Mouse (Mus musculus): ENCODE results near the gene Slco3a1.

GRCm38 (mm10) chr7:74367350-74367749 lies 187.2 kb downstream of the Slco3a1 start:
- TF ChIP-seq CTCF (conservative IDR thresholded peaks at IDR 0.05; ENCODE audit: low read length) (peak; percentile 24; the same call in 1 of the 2 replicates), POU5F1 (IDR thresholded peaks at IDR 0.05; ENCODE audit: borderline replicate concordance, low read length) (no peak), NANOG (IDR thresholded peaks at IDR 0.05; ENCODE audit: borderline replicate concordance, low read length) (no peak)

All from E14TG2a.4 (cell line).